Mouse (Mus musculus) kidney, embryonic 16.5 days (tissue): Measurements from ENCODE around the gene Ktn1. TPM values are rescaled to one million over a fixed set of nuclear protein-coding genes. Genes with fewer than 3 reads are reported as not detected.

Experiments
- ATAC-seq: fragments of 200-750 bp; cut with Nextera tagmentation; 2 replicates; pipeline ENCODE4 v1.8.0; 2017; ENCODE audit warnings: moderate TSS enrichment; ENCODE audit not compliant: low FRiP score, low TSS enrichment
- H3K27ac ChIP-seq: fragments of 300-500 bp; sonication (generic); 2 replicates; pipeline ENCODE4 v1.5.1; 2014; ENCODE audit warnings: low read length
- H3K27me3 ChIP-seq: fragments of 300-500 bp; sonication (generic); 2 replicates; pipeline ENCODE4 v1.6.1; 2014; ENCODE audit warnings: low read length, control low read depth, mixed read lengths; ENCODE audit not compliant: insufficient read depth
- H3K36me3 ChIP-seq: fragments of 300-500 bp; sonication (generic); 2 replicates; pipeline ENCODE4 v1.6.1; 2014; ENCODE audit warnings: low read length, control low read depth, mixed read lengths; ENCODE audit not compliant: insufficient read depth
- H3K4me1 ChIP-seq: fragments of 300-500 bp; sonication (generic); 2 replicates; pipeline ENCODE4 v1.6.1; 2014; ENCODE audit warnings: low read length, control low read depth, mixed read lengths; ENCODE audit not compliant: insufficient read depth
- H3K4me2 ChIP-seq: fragments of 300-500 bp; sonication (generic); replicated peaks from 2 replicates; pipeline ENCODE4 v1.6.1; 2014; ENCODE audit warnings: low read depth, low read length
- H3K4me3 ChIP-seq: fragments of 300-500 bp; sonication (generic); 2 replicates; pipeline ENCODE4 v1.5.1; 2014; ENCODE audit warnings: mild to moderate bottlenecking, low read length
- H3K9ac ChIP-seq: fragments of 300-500 bp; sonication (generic); replicated peaks from 2 replicates; pipeline ENCODE4 v1.6.1; 2014; ENCODE audit warnings: low read length
- H3K9me3 ChIP-seq: fragments of 300-500 bp; sonication (generic); 2 replicates; pipeline ENCODE4 v1.6.1; 2016; ENCODE audit warnings: low read length, control low read depth
- WGBS: fragments of 180-500 bp; shearing (Covaris S2); extraction: QIAGEN DNeasy Blood & Tissue Kit; methylation state at CpG from one replicate; pipeline ENCODE4 v1.1.7; 2014; 5-methylcytosine and 5-hydroxymethylcytosine counted together
- polyA plus RNA-seq: library from polyadenylated mRNA; unstranded; fragments of >200 nt; fragmentation: Nextera tagmentation; extraction: Ambion mirVana; gene quantifications from 2 replicates; pipeline ENCODE4 v1.2.1, GENCODE M21; 2015

Ktn1 gene
- polyA plus RNA-seq, 1 experiment from 2014 or later, result 52.1 TPM

DNA sequence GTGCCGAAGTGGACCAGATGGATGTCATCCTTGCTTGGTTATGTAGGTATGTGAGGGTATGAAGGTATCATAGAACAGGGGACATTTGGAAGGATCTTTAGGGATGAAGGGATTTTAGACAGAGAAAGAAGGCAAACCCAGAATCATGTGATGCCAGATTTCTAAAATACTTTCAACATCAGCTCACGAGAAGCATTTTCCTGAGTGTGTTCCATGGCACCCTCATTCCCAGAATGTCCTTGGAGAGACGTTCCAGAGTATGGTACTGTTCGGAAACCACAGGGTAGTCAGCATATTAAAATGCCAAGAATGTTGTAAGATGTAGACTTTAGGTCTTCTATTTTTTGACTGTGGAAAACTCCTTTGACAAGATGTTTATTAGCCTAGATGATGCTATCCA, 123.2 kb downstream of the Ktn1 start:
- Histone ChIP-seq H3K4me2 (no peak overlapping the region), H3K36me3 (no peaks in the 10 kb centered on the region), H3K27me3 (no peaks in the 10 kb centered on the region), H3K27ac (no peak overlapping the region), H3K9me3 (peaks cover 3% of the 10 kb centered on the region; the same call in 1 of the 2 replicates), H3K9ac (no peak overlapping the region), H3K4me3 (no peak overlapping the region), H3K4me1 (peaks cover 12% of the 10 kb centered on the region)
- ATAC-seq, result no peak
- 81% methylated on average over 4 of the region's 4 CpGs for WGBS

DNA sequence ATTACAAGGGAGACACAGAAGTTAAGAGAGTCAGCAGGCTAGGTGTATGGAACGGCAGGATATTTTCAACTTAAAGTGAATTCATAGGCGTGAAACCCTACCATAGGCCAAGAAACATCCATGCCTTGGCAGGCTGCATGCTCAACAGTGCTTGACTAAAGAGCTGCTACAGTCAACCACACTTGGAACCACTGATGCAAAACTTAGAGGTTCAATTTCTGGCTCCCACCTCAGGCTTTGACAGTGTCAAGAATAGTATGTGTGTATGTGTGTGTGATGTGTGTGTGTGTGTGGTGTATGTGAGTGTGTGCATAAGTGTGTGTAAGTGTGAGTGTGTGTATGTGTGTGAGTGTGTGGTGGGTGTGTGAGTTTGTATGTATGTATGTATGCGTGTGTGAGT, 127.3 kb downstream of the Ktn1 start:
- no peak overlapping the region for H3K27ac ChIP-seq
- H3K9me3 ChIP-seq, result no peaks in the 10 kb centered on the region
- peaks cover 12% of the 10 kb centered on the region for H3K4me1 ChIP-seq
- no peaks in the 10 kb centered on the region for H3K36me3 ChIP-seq
- no peak overlapping the region for H3K9ac ChIP-seq
- H3K4me3 ChIP-seq, result no peak overlapping the region
- H3K4me2 ChIP-seq, result no peak overlapping the region
- 56% methylated on average over 3 of the region's 3 CpGs for WGBS
- no peaks in the 10 kb centered on the region for H3K27me3 ChIP-seq
- ATAC-seq, result peak; percentile 61; the same call in 1 of the 2 replicates

DNA sequence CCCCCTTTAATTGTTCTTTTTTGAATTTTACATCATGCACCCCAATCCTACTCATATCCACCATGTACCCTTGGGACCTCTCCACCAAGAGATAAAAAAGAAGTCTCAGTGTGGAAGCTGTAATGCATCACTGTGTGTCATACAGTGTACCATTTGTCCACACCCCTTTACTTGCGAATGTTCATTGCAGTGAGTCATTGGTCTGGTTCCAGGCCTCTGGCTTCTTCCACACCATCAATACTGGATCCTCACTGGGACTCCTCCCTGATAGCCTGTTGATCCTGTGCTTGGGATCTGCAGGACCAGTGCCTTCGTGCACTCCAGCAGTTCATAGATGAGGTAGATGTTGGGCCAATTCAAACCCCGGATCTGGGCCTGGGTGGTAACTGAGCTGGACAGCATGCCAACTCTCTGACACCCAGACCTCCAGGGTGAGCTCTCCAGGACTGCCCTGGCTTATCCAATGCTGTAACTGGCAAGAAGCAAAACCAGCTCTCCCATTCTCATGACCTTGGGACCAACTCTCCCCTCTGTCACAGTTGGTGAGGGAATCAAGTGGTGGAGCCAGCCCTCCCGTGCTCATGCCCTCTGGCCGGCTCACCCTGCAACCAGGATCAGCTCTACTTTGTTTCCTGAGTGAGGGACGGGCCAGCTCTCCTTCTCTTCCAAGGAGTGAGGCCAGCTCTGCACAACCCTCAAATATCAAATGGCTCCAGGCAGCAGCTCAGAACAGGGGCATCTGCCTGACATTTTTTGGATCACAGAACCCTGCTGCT, 128.2 kb downstream of the Ktn1 start:
- ATAC-seq, result 0 out of 2 replicates have a peak, but pooled peaks have one; percentile 27
- no peak overlapping the region for H3K4me3 ChIP-seq
- 69% methylated on average over 6 of the region's 6 CpGs for WGBS

DNA sequence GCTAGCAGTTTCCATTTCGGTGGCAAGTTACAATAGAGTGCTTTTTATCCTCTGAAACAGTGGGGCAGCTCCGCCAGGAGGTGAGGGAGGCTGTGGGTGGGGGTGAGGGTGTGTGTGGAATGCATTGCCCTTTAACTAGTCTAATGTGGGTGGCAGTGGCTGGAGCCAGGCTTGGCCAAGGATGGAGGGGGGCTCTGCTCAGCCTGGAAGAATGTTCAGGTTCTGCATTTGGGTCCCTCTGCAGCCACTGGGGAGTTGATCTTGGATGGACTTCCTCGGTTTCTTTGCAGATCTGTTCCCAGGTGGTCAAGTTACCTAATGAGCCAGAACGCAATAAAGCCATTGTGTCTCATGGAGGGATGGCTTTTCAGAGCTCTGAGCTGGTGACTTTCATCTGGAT, 137.9 kb downstream of the Ktn1 start:
- Histone ChIP-seq H3K4me1 (0 out of 2 replicates have a peak, but pooled peaks cover 3% of the 10 kb centered on the region), H3K9ac (no peak overlapping the region), H3K4me2 (no peak overlapping the region), H3K27ac (no peak overlapping the region), H3K9me3 (no peaks in the 10 kb centered on the region; the same call in 1 of the 2 replicates), H3K36me3 (no peaks in the 10 kb centered on the region), H3K27me3 (no peaks in the 10 kb centered on the region), H3K4me3 (no peak overlapping the region)
- peak; percentile 76 for ATAC-seq
- WGBS, result 8% methylated on average over 4 of the region's 4 CpGs

More for the DNA sequence above, 128.2 kb downstream of the Ktn1 start:
- no peaks in the 10 kb centered on the region for H3K9me3 ChIP-seq
- no peaks in the 10 kb centered on the region for H3K27me3 ChIP-seq
- H3K36me3 ChIP-seq, result no peaks in the 10 kb centered on the region
- H3K4me2 ChIP-seq, result no peak overlapping the region
- H3K9ac ChIP-seq, result no peak overlapping the region
- peaks cover 12% of the 10 kb centered on the region for H3K4me1 ChIP-seq
- H3K27ac ChIP-seq, result no peak overlapping the region

Other genes starting within 250 kb of the Ktn1 start
- gene Dlgap5, start 230.0 kb upstream of the Ktn1 start, polyA plus RNA-seq, result 48.4 and 53.7 TPM in 2 replicates
- 22.8 and 24.1 TPM in 2 replicates for gene Fbxo34, start 198.0 kb upstream of the Ktn1 start, polyA plus RNA-seq
- gene Atg14, start 77.8 kb upstream of the Ktn1 start, polyA plus RNA-seq, result 17.8 and 18.3 TPM in 2 replicates